Mouse (Mus musculus): ENCODE measurements around the gene Mdfic. TPM values are rescaled to one million over a fixed set of nuclear protein-coding genes. Genes with fewer than 3 reads are reported as not detected.

Gene Mdfic
- total RNA-seq, 1 experiment, result 8.1 TPM

DNA sequence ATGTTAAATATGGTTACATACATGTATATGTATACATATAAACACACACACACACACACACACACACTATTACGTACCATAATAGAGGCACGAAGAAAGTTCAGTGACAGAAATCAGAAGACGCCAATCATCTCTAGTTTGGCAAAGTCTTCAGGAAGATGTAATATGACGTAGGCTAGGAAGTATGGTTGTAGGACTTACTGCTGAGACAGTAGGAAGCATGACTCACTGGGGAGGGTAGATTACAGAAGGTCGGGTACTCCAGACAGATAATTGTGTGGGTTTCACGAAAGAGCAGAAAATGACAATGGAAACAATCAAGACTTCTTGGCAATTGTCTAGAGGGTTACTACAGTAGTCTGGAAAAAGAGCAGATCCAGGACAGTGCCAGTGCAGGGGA, 6.0 kb downstream of the Mdfic start:
- in situ Hi-C loops (cut with MboI; ENCODE audit: low sequenced_read_pairs in 2 of 2, unreplicated experiment in 2 of 2), result no loop called here
- H3K9me3 ChIP-seq (ENCODE audit: control insufficient read depth, insufficient read depth, low read depth, low read length), result no peaks in the 10 kb centered on the region
- H3K4me3 ChIP-seq (ENCODE audit: insufficient read depth in 1 of 2, low read depth in 1 of 2, low read length in 2 of 2, poor library complexity in 1 of 2, severe bottlenecking in 1 of 2), result no peak overlapping the region
- no peaks in the 10 kb centered on the region for H3K4me1 ChIP-seq (ENCODE audit: control insufficient read depth in 2 of 2, insufficient read depth in 2 of 2, low read length in 2 of 2, poor library complexity in 1 of 2)
- no peaks in the 10 kb centered on the region for H3K36me3 ChIP-seq (ENCODE audit: control insufficient read depth, insufficient read depth, low read length, poor library complexity, severe bottlenecking)
- TF ChIP-seq MAFK (IDR thresholded peaks at IDR 0.05; ENCODE audit: insufficient read depth, low read depth, low read length) (no peak), HCFC1 (IDR thresholded peaks at IDR 0.05; ENCODE audit: borderline replicate concordance, insufficient read depth, low read length) (no peak), CHD2 (IDR thresholded peaks at IDR 0.05; ENCODE audit: low read depth, low read length) (no peak), ZNF384 (IDR thresholded peaks at IDR 0.05; ENCODE audit: low read depth, low read length) (no peak), ZC3H11A (IDR thresholded peaks at IDR 0.05; ENCODE audit: borderline replicate concordance, low read depth, low read length) (no peak)
- H3K27ac ChIP-seq (ENCODE audit: insufficient read depth, low read depth, low read length, poor library complexity, severe bottlenecking), result no peak overlapping the region
- no peak overlapping the region for H3K9ac ChIP-seq (ENCODE audit: insufficient read depth, low read depth, low read length, poor library complexity, severe bottlenecking)
- DNase-seq (ENCODE audit: low read depth, low spot score), result no peak

GRCm38 (mm10) chr6:15727681-15728410, 7.4 kb downstream of the Mdfic start:
- H3K36me3 ChIP-seq (ENCODE audit: control insufficient read depth, insufficient read depth, low read length, poor library complexity, severe bottlenecking), result no peaks in the 10 kb centered on the region
- no peak for TF ChIP-seq CHD2 (IDR thresholded peaks at IDR 0.05; ENCODE audit: low read depth, low read length)
- TF ChIP-seq HCFC1 (IDR thresholded peaks at IDR 0.05; ENCODE audit: borderline replicate concordance, insufficient read depth, low read length), result no peak
- no peak for TF ChIP-seq ZNF384 (IDR thresholded peaks at IDR 0.05; ENCODE audit: low read depth, low read length)
- TF ChIP-seq MAFK (IDR thresholded peaks at IDR 0.05; ENCODE audit: insufficient read depth, low read depth, low read length), result no peak
- no peak for TF ChIP-seq ZC3H11A (IDR thresholded peaks at IDR 0.05; ENCODE audit: borderline replicate concordance, low read depth, low read length)
- no peak overlapping the region for H3K9ac ChIP-seq (ENCODE audit: insufficient read depth, low read depth, low read length, poor library complexity, severe bottlenecking)
- no peak overlapping the region for H3K4me3 ChIP-seq (ENCODE audit: insufficient read depth in 1 of 2, low read depth in 1 of 2, low read length in 2 of 2, poor library complexity in 1 of 2, severe bottlenecking in 1 of 2)
- no peak overlapping the region for H3K27ac ChIP-seq (ENCODE audit: insufficient read depth, low read depth, low read length, poor library complexity, severe bottlenecking)
- H3K4me1 ChIP-seq (ENCODE audit: control insufficient read depth in 2 of 2, insufficient read depth in 2 of 2, low read length in 2 of 2, poor library complexity in 1 of 2), result no peaks in the 10 kb centered on the region
- no peaks in the 10 kb centered on the region for H3K9me3 ChIP-seq (ENCODE audit: control insufficient read depth, insufficient read depth, low read depth, low read length)
- in situ Hi-C loops (cut with MboI; ENCODE audit: low sequenced_read_pairs in 2 of 2, unreplicated experiment in 2 of 2), result no loop called here
- no peak for DNase-seq (ENCODE audit: low read depth, low spot score)

GRCm38 (mm10) chr6:15728844-15729577, 8.6 kb downstream of the Mdfic start:
- H3K9ac ChIP-seq (ENCODE audit: insufficient read depth, low read depth, low read length, poor library complexity, severe bottlenecking), result no peak overlapping the region
- no peak for TF ChIP-seq MAFK (IDR thresholded peaks at IDR 0.05; ENCODE audit: insufficient read depth, low read depth, low read length)
- no peak for TF ChIP-seq HCFC1 (IDR thresholded peaks at IDR 0.05; ENCODE audit: borderline replicate concordance, insufficient read depth, low read length)
- TF ChIP-seq ZNF384 (IDR thresholded peaks at IDR 0.05; ENCODE audit: low read depth, low read length), result no peak
- no peak for TF ChIP-seq CHD2 (IDR thresholded peaks at IDR 0.05; ENCODE audit: low read depth, low read length)
- no peak for TF ChIP-seq ZC3H11A (IDR thresholded peaks at IDR 0.05; ENCODE audit: borderline replicate concordance, low read depth, low read length)
- DNase-seq (ENCODE audit: low read depth, low spot score), result no peak

GRCm38 (mm10) chr6:15730258-15730657, 9.8 kb downstream of the Mdfic start:
- H3K9me3 ChIP-seq (ENCODE audit: control insufficient read depth, insufficient read depth, low read depth, low read length), result no peaks in the 10 kb centered on the region
- in situ Hi-C loops (cut with MboI; ENCODE audit: low sequenced_read_pairs in 2 of 2, unreplicated experiment in 2 of 2), result no loop called here
- H3K4me3 ChIP-seq (ENCODE audit: insufficient read depth in 1 of 2, low read depth in 1 of 2, low read length in 2 of 2, poor library complexity in 1 of 2, severe bottlenecking in 1 of 2), result no peak overlapping the region
- TF ChIP-seq MAFK (IDR thresholded peaks at IDR 0.05; ENCODE audit: insufficient read depth, low read depth, low read length), result no peak
- TF ChIP-seq CHD2 (IDR thresholded peaks at IDR 0.05; ENCODE audit: low read depth, low read length), result no peak
- no peak for TF ChIP-seq HCFC1 (IDR thresholded peaks at IDR 0.05; ENCODE audit: borderline replicate concordance, insufficient read depth, low read length)
- no peak for TF ChIP-seq ZC3H11A (IDR thresholded peaks at IDR 0.05; ENCODE audit: borderline replicate concordance, low read depth, low read length)
- no peak for TF ChIP-seq ZNF384 (IDR thresholded peaks at IDR 0.05; ENCODE audit: low read depth, low read length)
- no peaks in the 10 kb centered on the region for H3K36me3 ChIP-seq (ENCODE audit: control insufficient read depth, insufficient read depth, low read length, poor library complexity, severe bottlenecking)
- H3K9ac ChIP-seq (ENCODE audit: insufficient read depth, low read depth, low read length, poor library complexity, severe bottlenecking), result no peak overlapping the region
- no peaks in the 10 kb centered on the region for H3K4me1 ChIP-seq (ENCODE audit: control insufficient read depth in 2 of 2, insufficient read depth in 2 of 2, low read length in 2 of 2, poor library complexity in 1 of 2)
- no peak for DNase-seq (ENCODE audit: low read depth, low spot score)
- H3K27ac ChIP-seq (ENCODE audit: insufficient read depth, low read depth, low read length, poor library complexity, severe bottlenecking), result no peak overlapping the region

More at GRCm38 (mm10) chr6:15728844-15729577, 8.6 kb downstream of the Mdfic start:
- Histone ChIP-seq H3K4me3 (ENCODE audit: insufficient read depth in 1 of 2, low read depth in 1 of 2, low read length in 2 of 2, poor library complexity in 1 of 2, severe bottlenecking in 1 of 2) (no peak overlapping the region), H3K36me3 (ENCODE audit: control insufficient read depth, insufficient read depth, low read length, poor library complexity, severe bottlenecking) (no peaks in the 10 kb centered on the region), H3K4me1 (ENCODE audit: control insufficient read depth in 2 of 2, insufficient read depth in 2 of 2, low read length in 2 of 2, poor library complexity in 1 of 2) (no peaks in the 10 kb centered on the region), H3K27ac (ENCODE audit: insufficient read depth, low read depth, low read length, poor library complexity, severe bottlenecking) (no peak overlapping the region), H3K9me3 (ENCODE audit: control insufficient read depth, insufficient read depth, low read depth, low read length) (no peaks in the 10 kb centered on the region)
- in situ Hi-C loops (cut with MboI; ENCODE audit: low sequenced_read_pairs in 2 of 2, unreplicated experiment in 2 of 2), result no loop called here
